Mouse (Mus musculus) cortical plate, adult 2 months (tissue): ENCODE data around the gene Zfp644. TPM values are rescaled to one million over a fixed set of nuclear protein-coding genes. Genes with fewer than 3 reads are reported as not detected.

Experiments
- H3K27ac ChIP-seq: fragments of 200-500 bp; 2 replicates; pipeline ENCODE4 v1.5.1; 2012; ENCODE audit warnings: low read length, control low read depth, inconsistent platforms; ENCODE audit not compliant: insufficient read depth
- H3K4me1 ChIP-seq: fragments of 200-500 bp; 2 replicates; pipeline ENCODE4 v1.6.1; 2011; ENCODE audit warnings: low read length; ENCODE audit not compliant: control insufficient read depth, insufficient read depth
- H3K4me3 ChIP-seq: fragments of 200-500 bp; 2 replicates; pipeline ENCODE4 v1.5.1; 2011; ENCODE audit warnings: mild to moderate bottlenecking, low read length, control low read depth; ENCODE audit not compliant: insufficient read depth
- CTCF ChIP-seq: fragments of 200-500 bp; IDR thresholded peaks from 2 replicates; pipeline ENCODE4 v1.5.1; 2011; ENCODE audit warnings: mild to moderate bottlenecking, control low read depth, low read length; ENCODE audit not compliant: insufficient read depth; ENCODE audit errors: extremely low read depth
- POLR2A ChIP-seq: fragments of 200-500 bp; IDR thresholded peaks from 2 replicates; pipeline ENCODE4 v1.6.1; 2011; ENCODE audit warnings: mild to moderate bottlenecking, low read length, control low read depth; ENCODE audit not compliant: insufficient read depth; ENCODE audit errors: extremely low read depth
- polyA plus RNA-seq: library from polyadenylated mRNA; depleted of rRNA; stranded (reverse); fragments of >200 nt; gene quantifications from 2 replicates; pipeline ENCODE4 v1.2.3, GENCODE M21; 2012

Gene Zfp644
- polyA plus RNA-seq, 1 experiment = 41.2 TPM

DNA sequence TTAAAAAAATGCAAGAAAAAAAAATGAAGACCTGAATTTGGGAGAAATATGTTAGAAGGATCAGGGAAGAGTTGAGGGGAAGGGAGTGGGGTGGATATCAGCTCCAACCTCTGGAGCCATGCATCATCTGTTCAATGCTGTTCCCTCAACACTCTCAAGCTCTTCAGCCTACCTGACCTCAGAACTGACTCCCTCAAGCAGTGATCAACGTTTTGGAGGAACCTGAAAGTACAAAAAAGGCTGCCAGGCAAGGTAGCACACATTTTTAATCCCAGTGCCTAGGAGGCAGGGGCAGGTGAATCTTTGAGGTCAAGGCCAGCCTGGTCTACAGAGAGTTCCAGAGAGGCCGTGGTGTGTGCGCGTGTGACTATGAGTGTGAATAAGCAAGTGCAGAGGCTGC, 88.3 kb downstream of the Zfp644 start, which contains the start of gene Gm17304:
Gm17304 (plus strand) TSS at position 301 of the 400 bp plus-strand sequence.
- H3K4me3 ChIP-seq = no peak within 1 kb of the TSS
- TF ChIP-seq CTCF (no peak), POLR2A (no peak)
- H3K27ac ChIP-seq = no peak within 1 kb of the TSS
- no peaks in the 10 kb centered on the region for H3K4me1 ChIP-seq

DNA sequence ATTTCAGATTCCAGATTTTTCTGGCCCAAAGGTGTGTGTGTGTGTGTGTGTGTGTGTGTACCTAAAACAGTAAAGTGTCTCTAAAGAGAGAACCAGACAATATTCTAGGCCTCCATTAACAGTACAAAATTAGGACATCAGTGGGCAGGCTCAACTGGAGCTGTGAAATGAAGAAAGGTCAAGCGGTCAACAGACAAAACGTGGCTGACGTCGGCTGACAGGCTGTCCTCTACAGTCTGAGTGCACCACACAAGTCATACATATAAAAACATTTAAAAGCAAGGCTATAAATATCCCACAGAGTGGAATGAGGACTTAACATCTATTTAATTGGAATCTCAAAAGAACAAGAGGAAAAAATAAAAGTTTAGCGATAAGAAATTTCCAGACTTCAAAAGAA, 90.0 kb downstream of the Zfp644 start:
- H3K4me3 ChIP-seq = no peak overlapping the region
- H3K27ac ChIP-seq = no peak overlapping the region
- H3K4me1 ChIP-seq = no peaks in the 10 kb centered on the region
- no peak for TF ChIP-seq POLR2A
- TF ChIP-seq CTCF = no peak

DNA sequence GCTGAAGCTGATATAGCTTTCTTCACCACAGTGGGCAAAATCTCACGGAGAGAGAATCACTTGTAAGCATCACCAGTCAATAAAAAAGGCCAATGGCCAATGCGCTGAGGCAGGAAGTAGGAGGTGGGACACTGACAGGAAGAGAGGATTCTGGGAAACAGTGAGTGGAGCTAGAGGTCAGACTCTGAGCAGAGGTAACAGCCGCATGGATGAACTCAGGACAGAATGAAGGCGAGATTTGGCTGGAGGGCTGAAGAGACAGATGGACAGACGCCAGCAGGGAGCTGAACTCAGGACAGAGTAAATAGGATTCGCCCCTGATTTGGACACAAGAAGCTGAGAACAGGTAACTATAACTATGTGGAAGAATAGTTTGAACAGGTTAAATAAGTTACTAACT, 92.0 kb downstream of the Zfp644 start:
- no peak for TF ChIP-seq POLR2A
- TF ChIP-seq CTCF = no peak
- no peaks in the 10 kb centered on the region for H3K4me1 ChIP-seq
- no peak overlapping the region for H3K27ac ChIP-seq
- H3K4me3 ChIP-seq = no peak overlapping the region

DNA sequence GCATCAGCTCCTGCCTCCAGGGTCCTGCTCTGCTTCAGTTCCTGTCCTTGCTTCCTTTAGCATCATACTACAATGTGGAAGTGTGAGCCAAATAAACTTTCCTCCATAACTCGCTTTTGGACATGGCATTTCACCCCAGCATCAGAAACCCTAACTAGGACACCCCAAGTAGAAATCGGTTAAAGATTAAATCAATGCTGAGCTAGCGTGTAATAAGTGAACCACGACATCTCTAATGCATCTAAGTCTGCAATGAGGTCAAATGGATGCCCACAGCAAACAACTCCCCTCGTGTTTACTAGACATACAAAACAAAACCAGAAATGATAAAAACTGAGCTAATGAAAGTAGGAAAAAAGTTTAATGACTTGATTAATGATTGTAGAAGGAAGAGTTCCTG, 92.7 kb downstream of the Zfp644 start:
- H3K4me3 ChIP-seq = no peak overlapping the region

DNA sequence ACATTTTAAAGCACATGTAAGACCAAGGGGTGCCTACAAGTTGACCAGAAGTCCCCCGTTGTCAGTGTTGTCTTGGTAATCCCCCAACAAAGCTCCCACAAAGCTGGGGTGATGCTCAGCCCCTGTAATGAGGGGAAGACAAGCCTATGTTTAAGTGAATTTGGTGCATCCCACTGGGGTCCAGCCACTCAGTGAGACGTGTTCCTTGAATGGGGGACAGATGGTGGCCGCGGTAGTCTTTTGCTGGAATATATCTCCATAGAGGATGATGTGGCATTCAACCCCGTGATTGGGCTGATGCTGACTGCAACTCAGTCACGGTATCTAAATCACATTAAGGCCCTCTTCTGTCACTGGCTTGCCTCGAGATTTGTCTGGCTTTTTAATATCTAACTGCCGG, 97.6 kb downstream of the Zfp644 start:
- Histone ChIP-seq H3K27ac (no peak overlapping the region), H3K4me3 (no peak overlapping the region), H3K4me1 (no peaks in the 10 kb centered on the region)
- no peak for TF ChIP-seq CTCF
- no peak for TF ChIP-seq POLR2A

More for the DNA sequence above, 92.7 kb downstream of the Zfp644 start:
- TF ChIP-seq CTCF (no peak), POLR2A (no peak)
- no peaks in the 10 kb centered on the region for H3K4me1 ChIP-seq
- H3K27ac ChIP-seq = no peak overlapping the region

DNA sequence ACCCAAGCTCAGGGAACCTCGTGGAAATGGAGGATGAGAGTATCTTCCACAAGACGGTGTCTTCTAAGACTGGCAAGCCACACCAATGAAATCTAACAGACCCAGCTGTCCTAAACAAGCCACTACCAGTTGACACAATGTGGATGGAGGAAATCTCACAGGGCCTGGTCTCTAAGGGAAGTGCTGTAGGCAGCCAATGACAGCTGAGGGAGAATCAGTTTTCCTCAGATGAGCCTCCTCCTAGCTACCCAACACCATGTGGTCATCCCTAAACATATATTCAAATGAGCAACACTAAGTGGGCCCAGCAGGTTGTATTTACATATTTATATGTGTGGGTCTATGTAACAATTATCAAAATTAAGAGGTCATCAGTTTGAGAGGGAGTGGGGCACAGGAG, 99.6 kb downstream of the Zfp644 start:
- Histone ChIP-seq H3K4me1 (no peaks in the 10 kb centered on the region), H3K4me3 (no peak overlapping the region), H3K27ac (no peak overlapping the region)
- TF ChIP-seq POLR2A (no peak), CTCF (no peak)

DNA sequence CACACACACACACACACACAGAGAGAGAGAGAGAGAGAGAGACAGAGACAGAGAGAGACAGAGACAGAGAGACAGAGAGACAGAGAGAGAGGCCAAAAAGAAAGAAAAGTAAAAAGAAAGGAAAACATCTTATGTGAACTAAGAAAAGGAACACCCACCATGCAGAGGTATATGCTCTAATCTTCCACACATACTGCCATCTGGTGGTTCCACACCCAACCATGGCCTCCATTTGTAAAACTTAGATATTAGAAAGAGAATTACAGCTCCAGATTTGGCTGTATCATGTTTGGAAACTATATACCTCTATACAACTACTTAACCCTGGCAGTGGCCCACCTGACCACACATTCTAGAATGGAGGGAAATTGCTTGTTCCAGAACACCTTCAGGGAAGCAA, 102.7 kb downstream of the Zfp644 start:
- Histone ChIP-seq H3K27ac (no peak overlapping the region), H3K4me1 (no peaks in the 10 kb centered on the region)
- TF ChIP-seq POLR2A = no peak
- no peak for TF ChIP-seq CTCF

DNA sequence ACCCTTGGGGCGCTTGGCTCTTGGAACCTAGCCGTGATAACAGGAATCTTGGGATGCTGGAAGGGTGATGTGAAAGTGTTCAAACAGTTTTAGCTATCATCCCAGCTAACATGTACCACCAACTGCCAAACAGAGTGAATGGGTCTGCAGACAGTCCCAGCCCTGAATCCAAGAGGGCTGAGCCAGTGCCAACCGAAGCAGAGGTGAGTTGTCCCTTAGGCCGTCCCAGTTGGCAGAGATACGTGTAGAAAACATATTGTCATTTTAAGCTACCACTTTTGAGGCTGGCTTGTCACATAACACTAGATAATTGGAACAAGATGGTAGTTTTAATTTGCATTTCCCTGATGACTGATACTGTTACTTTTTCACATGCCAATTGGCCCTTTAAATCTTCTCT, 106.4 kb downstream of the Zfp644 start:
- Histone ChIP-seq H3K4me3 (no peak overlapping the region), H3K27ac (no peak overlapping the region), H3K4me1 (no peaks in the 10 kb centered on the region)
- no peak for TF ChIP-seq POLR2A
- no peak for TF ChIP-seq CTCF

More for the DNA sequence above, 102.7 kb downstream of the Zfp644 start:
- no peak overlapping the region for H3K4me3 ChIP-seq

DNA sequence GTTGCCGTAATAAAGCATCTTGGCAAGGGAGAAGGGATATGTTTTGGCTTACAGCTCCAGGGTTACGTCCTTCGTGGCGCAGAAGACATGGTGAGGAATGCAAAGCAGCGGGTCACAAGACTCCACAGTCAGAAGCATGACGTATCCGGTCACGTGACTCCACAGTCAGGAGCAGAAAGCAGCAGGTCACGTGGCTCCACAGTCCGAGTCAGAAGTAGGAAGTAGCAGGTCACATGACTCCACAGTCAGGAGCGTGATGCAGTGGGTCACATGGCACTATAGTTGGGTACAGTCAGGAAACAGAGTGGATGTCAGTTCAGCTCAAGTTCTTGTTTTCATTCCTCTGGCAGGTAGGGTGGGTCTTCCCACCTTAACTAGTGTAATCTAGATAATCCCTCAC, 107.4 kb downstream of the Zfp644 start:
- Histone ChIP-seq H3K4me1 (no peaks in the 10 kb centered on the region), H3K27ac (no peak overlapping the region), H3K4me3 (no peak overlapping the region)
- TF ChIP-seq CTCF (no peak), POLR2A (no peak)

DNA sequence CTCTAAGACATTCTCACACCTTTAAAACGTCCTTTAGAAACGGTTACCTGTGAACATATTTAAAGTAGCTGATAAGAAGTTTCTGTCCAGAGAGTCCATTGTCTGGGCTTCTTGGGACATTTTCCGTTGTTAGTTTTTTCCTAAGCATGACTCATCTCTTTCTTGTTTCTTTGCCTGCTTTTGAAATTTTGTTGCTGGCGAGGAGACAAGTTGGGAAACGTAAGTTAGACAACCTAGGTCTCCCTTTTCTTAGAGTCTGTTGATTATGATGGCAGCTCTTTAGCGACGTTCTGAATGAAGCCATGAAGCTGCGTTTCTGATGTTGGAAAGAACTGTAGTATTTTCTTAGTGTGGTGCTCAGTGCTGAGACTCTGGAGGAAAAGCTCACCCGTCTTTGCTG, 108.1 kb downstream of the Zfp644 start:
- no peaks in the 10 kb centered on the region for H3K4me1 ChIP-seq
- no peak overlapping the region for H3K27ac ChIP-seq
- no peak overlapping the region for H3K4me3 ChIP-seq
- no peak for TF ChIP-seq CTCF

DNA sequence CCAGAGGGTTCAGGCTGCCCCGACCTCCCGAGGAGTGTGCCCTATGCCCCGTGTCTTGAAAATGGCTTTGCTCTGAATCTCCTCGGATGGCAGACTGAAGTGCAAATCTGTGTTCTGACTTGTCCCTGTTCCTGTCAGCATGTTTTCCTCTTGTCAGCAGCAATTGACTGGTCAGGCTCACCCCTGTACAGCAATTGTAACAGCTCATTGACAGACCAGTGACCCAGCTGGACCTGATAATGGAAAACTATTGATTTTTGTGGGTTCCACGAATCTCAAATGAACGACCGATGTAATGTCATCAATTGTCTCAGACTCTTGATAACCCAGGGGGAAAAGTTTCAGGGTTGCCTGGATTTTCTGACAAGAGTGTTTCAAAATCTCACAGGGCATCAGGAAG, 116.1 kb downstream of the Zfp644 start:
- TF ChIP-seq CTCF (no peak), POLR2A (no peak)
- no peaks in the 10 kb centered on the region for H3K4me1 ChIP-seq
- H3K27ac ChIP-seq = no peak overlapping the region
- no peak overlapping the region for H3K4me3 ChIP-seq
